Mouse (Mus musculus): ENCODE results near the gene Ctdspl. TPM values are rescaled to one million over a fixed set of nuclear protein-coding genes. Genes with fewer than 3 reads are reported as not detected.

Gene Ctdspl
- polyA plus RNA-seq, 1 experiment from 2014 or later = 8.1 TPM

GRCm38 (mm10) chr9:118925286-118926110 is 755 bp upstream of the Ctdspl start:
- DNase-seq (ENCODE audit: low spot score) = peak; percentile 95
- no peaks in the 10 kb centered on the region for H3K9me3 ChIP-seq (ENCODE audit: control insufficient read depth, low read length)
- WGBS = under 1% methylated on average over 52 of the region's 53 CpGs
- peak overlapping the region; percentile 67; the same call in 1 of the 2 replicates for H3K27ac ChIP-seq (ENCODE audit: low read depth, low read length)
- H3K36me3 ChIP-seq (ENCODE audit: control insufficient read depth, insufficient read depth, low read length) = no peaks in the 10 kb centered on the region
- H3K4me2 ChIP-seq (replicated peaks; ENCODE audit: low read depth, low read length) = peak overlapping the region; percentile 96
- H3K4me3 ChIP-seq (ENCODE audit: low read depth, low read length) = peak overlapping the region; percentile 73
- peaks cover 4% of the 10 kb centered on the region; the same call in 1 of the 2 replicates for H3K4me1 ChIP-seq (replicated peaks; ENCODE audit: control insufficient read depth, insufficient read depth, low read length)
- peak; percentile 92 for ATAC-seq (ENCODE audit: low FRiP score)
- peak overlapping the region; percentile 80 for H3K9ac ChIP-seq (ENCODE audit: low read depth, low read length)
- peaks cover 4% of the 10 kb centered on the region for H3K27me3 ChIP-seq (ENCODE audit: control insufficient read depth, insufficient read depth, low read length)

- no peaks in the 10 kb centered on the region for H3K36me3 ChIP-seq (ENCODE audit: control insufficient read depth, insufficient read depth, low read length)
- H3K4me1 ChIP-seq (replicated peaks; ENCODE audit: control insufficient read depth, insufficient read depth, low read length) = peaks cover 4% of the 10 kb centered on the region; the same call in 1 of the 2 replicates
- no peaks in the 10 kb centered on the region for H3K9me3 ChIP-seq (ENCODE audit: control insufficient read depth, low read length)
- H3K9ac ChIP-seq (ENCODE audit: low read depth, low read length) = peak overlapping the region; percentile 80
- WGBS = 5% methylated on average over 37 of the region's 68 CpGs
- peak overlapping the region; percentile 96 for H3K4me2 ChIP-seq (replicated peaks; ENCODE audit: low read depth, low read length)
- H3K27me3 ChIP-seq (ENCODE audit: control insufficient read depth, insufficient read depth, low read length) = peaks cover 4% of the 10 kb centered on the region
- peak overlapping the region; percentile 73 for H3K4me3 ChIP-seq (ENCODE audit: low read depth, low read length)
- ATAC-seq (ENCODE audit: low FRiP score) (no peak), DNase-seq (ENCODE audit: low spot score) (peak; percentile 57)
- peak overlapping the region; percentile 67 for H3K27ac ChIP-seq (ENCODE audit: low read depth, low read length)
Observed at GRCm38 (mm10) chr9:118926688-118927321, 552 bp downstream of the Ctdspl start.

GRCm38 (mm10) chr9:118927501-118927900 is 1.2 kb downstream of the Ctdspl start:
- DNase-seq (ENCODE audit: low spot score) = no peak
- peak overlapping the region; percentile 73 for H3K4me3 ChIP-seq (ENCODE audit: low read depth, low read length)
- H3K4me1 ChIP-seq (replicated peaks; ENCODE audit: control insufficient read depth, insufficient read depth, low read length) = peaks cover 4% of the 10 kb centered on the region; the same call in 1 of the 2 replicates
- H3K9ac ChIP-seq (ENCODE audit: low read depth, low read length) = no peak overlapping the region
- H3K27ac ChIP-seq (ENCODE audit: low read depth, low read length) = no peak overlapping the region
- H3K4me2 ChIP-seq (replicated peaks; ENCODE audit: low read depth, low read length) = peak overlapping the region; percentile 96
- no peaks in the 10 kb centered on the region for H3K36me3 ChIP-seq (ENCODE audit: control insufficient read depth, insufficient read depth, low read length)
- ATAC-seq (ENCODE audit: low FRiP score) = no peak
- no peaks in the 10 kb centered on the region for H3K9me3 ChIP-seq (ENCODE audit: control insufficient read depth, low read length)
- 52% methylated on average over 8 of the region's 8 CpGs for WGBS
- peaks cover 4% of the 10 kb centered on the region for H3K27me3 ChIP-seq (ENCODE audit: control insufficient read depth, insufficient read depth, low read length)

GRCm38 (mm10) chr9:118928007-118928406 is 1.8 kb downstream of the Ctdspl start:
- 55% methylated on average over 2 of the region's 2 CpGs for WGBS
- peaks cover 4% of the 10 kb centered on the region; the same call in 1 of the 2 replicates for H3K4me1 ChIP-seq (replicated peaks; ENCODE audit: control insufficient read depth, insufficient read depth, low read length)
- no peaks in the 10 kb centered on the region for H3K9me3 ChIP-seq (ENCODE audit: control insufficient read depth, low read length)
- ATAC-seq (ENCODE audit: low FRiP score) = no peak
- peaks cover 4% of the 10 kb centered on the region for H3K27me3 ChIP-seq (ENCODE audit: control insufficient read depth, insufficient read depth, low read length)
- H3K4me3 ChIP-seq (ENCODE audit: low read depth, low read length) = no peak overlapping the region; the same call in 1 of the 2 replicates
- no peak for DNase-seq (ENCODE audit: low spot score)
- no peak overlapping the region for H3K27ac ChIP-seq (ENCODE audit: low read depth, low read length)
- peak overlapping the region; percentile 96; the same call in 1 of the 2 replicates for H3K4me2 ChIP-seq (replicated peaks; ENCODE audit: low read depth, low read length)
- H3K36me3 ChIP-seq (ENCODE audit: control insufficient read depth, insufficient read depth, low read length) = no peaks in the 10 kb centered on the region
- H3K9ac ChIP-seq (ENCODE audit: low read depth, low read length) = no peak overlapping the region

GRCm38 (mm10) chr9:118928656-118929055 is 2.4 kb downstream of the Ctdspl start:
- H3K4me2 ChIP-seq (replicated peaks; ENCODE audit: low read depth, low read length) = no peak overlapping the region

GRCm38 (mm10) chr9:118930611-118931010 is 4.4 kb downstream of the Ctdspl start:
- Histone ChIP-seq H3K4me1 (replicated peaks; ENCODE audit: control insufficient read depth, insufficient read depth, low read length) (no peaks in the 10 kb centered on the region; the same call in 1 of the 2 replicates), H3K36me3 (ENCODE audit: control insufficient read depth, insufficient read depth, low read length) (no peaks in the 10 kb centered on the region), H3K27me3 (ENCODE audit: control insufficient read depth, insufficient read depth, low read length) (peaks cover 2% of the 10 kb centered on the region; the same call in 1 of the 2 replicates), H3K9ac (ENCODE audit: low read depth, low read length) (no peak overlapping the region), H3K4me3 (ENCODE audit: low read depth, low read length) (no peak overlapping the region), H3K27ac (ENCODE audit: low read depth, low read length) (no peak overlapping the region), H3K4me2 (replicated peaks; ENCODE audit: low read depth, low read length) (no peak overlapping the region), H3K9me3 (ENCODE audit: control insufficient read depth, low read length) (no peaks in the 10 kb centered on the region)
- ATAC-seq (ENCODE audit: low FRiP score) (no peak), DNase-seq (ENCODE audit: low spot score) (no peak)
- WGBS = 75% methylated on average over 9 of the region's 9 CpGs

More at GRCm38 (mm10) chr9:118928656-118929055, 2.4 kb downstream of the Ctdspl start:
- H3K4me1 ChIP-seq (replicated peaks; ENCODE audit: control insufficient read depth, insufficient read depth, low read length) = peaks cover 4% of the 10 kb centered on the region; the same call in 1 of the 2 replicates
- no peak overlapping the region for H3K9ac ChIP-seq (ENCODE audit: low read depth, low read length)
- H3K27me3 ChIP-seq (ENCODE audit: control insufficient read depth, insufficient read depth, low read length) = peaks cover 4% of the 10 kb centered on the region
- no peak overlapping the region for H3K4me3 ChIP-seq (ENCODE audit: low read depth, low read length)
- ATAC-seq (ENCODE audit: low FRiP score) (no peak), DNase-seq (ENCODE audit: low spot score) (no peak)
- 32% methylated on average over 7 of the region's 7 CpGs for WGBS
- H3K36me3 ChIP-seq (ENCODE audit: control insufficient read depth, insufficient read depth, low read length) = no peaks in the 10 kb centered on the region
- H3K9me3 ChIP-seq (ENCODE audit: control insufficient read depth, low read length) = no peaks in the 10 kb centered on the region
- H3K27ac ChIP-seq (ENCODE audit: low read depth, low read length) = no peak overlapping the region

- DNase-seq (ENCODE audit: low spot score) = no peak
- 91% methylated on average over 9 of the region's 9 CpGs for WGBS
Observed at GRCm38 (mm10) chr9:118933800-118934199, 7.5 kb downstream of the Ctdspl start.

GRCm38 (mm10) chr9:118934319-118934718 is 8.1 kb downstream of the Ctdspl start:
- Histone ChIP-seq H3K4me2 (replicated peaks; ENCODE audit: low read depth, low read length) (no peak overlapping the region), H3K27me3 (ENCODE audit: control insufficient read depth, insufficient read depth, low read length) (no peaks in the 10 kb centered on the region), H3K36me3 (ENCODE audit: control insufficient read depth, insufficient read depth, low read length) (no peaks in the 10 kb centered on the region), H3K9ac (ENCODE audit: low read depth, low read length) (no peak overlapping the region), H3K4me3 (ENCODE audit: low read depth, low read length) (no peak overlapping the region), H3K27ac (ENCODE audit: low read depth, low read length) (no peak overlapping the region), H3K4me1 (replicated peaks; ENCODE audit: control insufficient read depth, insufficient read depth, low read length) (0 out of 2 replicates have a peak, but pooled peaks cover under 1% of the 10 kb centered on the region), H3K9me3 (ENCODE audit: control insufficient read depth, low read length) (no peaks in the 10 kb centered on the region)
- whole genome bisulfite sequencing = 82% methylated on average over 12 of the region's 12 CpGs
- DNase-seq (ENCODE audit: low spot score) (no peak), ATAC-seq (ENCODE audit: low FRiP score) (no peak)

More at GRCm38 (mm10) chr9:118933800-118934199, 7.5 kb downstream of the Ctdspl start:
- Histone ChIP-seq H3K27me3 (ENCODE audit: control insufficient read depth, insufficient read depth, low read length) (no peaks in the 10 kb centered on the region), H3K9me3 (ENCODE audit: control insufficient read depth, low read length) (no peaks in the 10 kb centered on the region), H3K9ac (ENCODE audit: low read depth, low read length) (no peak overlapping the region), H3K4me3 (ENCODE audit: low read depth, low read length) (no peak overlapping the region), H3K36me3 (ENCODE audit: control insufficient read depth, insufficient read depth, low read length) (no peaks in the 10 kb centered on the region), H3K4me1 (replicated peaks; ENCODE audit: control insufficient read depth, insufficient read depth, low read length) (no peaks in the 10 kb centered on the region), H3K27ac (ENCODE audit: low read depth, low read length) (no peak overlapping the region), H3K4me2 (replicated peaks; ENCODE audit: low read depth, low read length) (no peak overlapping the region)
- ATAC-seq (ENCODE audit: low FRiP score) = no peak

Measured in hindbrain, embryonic 11.5 days (tissue).